Mouse (Mus musculus) limb, embryonic 11.5 days (tissue): ENCODE measurements around the gene Dnhd1. TPM values are rescaled to one million over a fixed set of nuclear protein-coding genes. Genes with fewer than 3 reads are reported as not detected.

Experiments
- ATAC-seq: fragments of 200-750 bp; cut with Nextera tagmentation; 2 replicates; pipeline ENCODE4 v1.8.0; 2017; ENCODE audit warnings: low read depth; ENCODE audit not compliant: insufficient number of reproducible peaks, low FRiP score, low TSS enrichment
- DNase-seq: peaks from one replicate; pipeline ENCODE4 v3.0.0-alpha.2; 2015; ENCODE audit warnings: low spot score
- H3K27ac ChIP-seq: fragments of 300-500 bp; sonication (generic); replicated peaks from 2 replicates; pipeline ENCODE4 v1.5.1; 2014; ENCODE audit warnings: low read depth, mild to moderate bottlenecking, low read length
- H3K27me3 ChIP-seq: fragments of 300-500 bp; sonication (generic); 2 replicates; pipeline ENCODE4 v1.6.1; 2014; ENCODE audit warnings: mild to moderate bottlenecking, low read length, mixed read lengths; ENCODE audit not compliant: control insufficient read depth, insufficient read depth
- H3K36me3 ChIP-seq: fragments of 300-500 bp; sonication (generic); 2 replicates; pipeline ENCODE4 v1.6.1; 2014; ENCODE audit warnings: mild to moderate bottlenecking, low read length, moderate library complexity, mixed read lengths; ENCODE audit not compliant: control insufficient read depth, insufficient read depth
- H3K4me1 ChIP-seq: fragments of 300-500 bp; sonication (generic); 2 replicates; pipeline ENCODE4 v1.6.1; 2014; ENCODE audit warnings: low read length, mixed read lengths; ENCODE audit not compliant: control insufficient read depth, insufficient read depth
- H3K4me2 ChIP-seq: fragments of 300-500 bp; sonication (generic); 2 replicates; pipeline ENCODE4 v1.6.1; 2014; ENCODE audit warnings: low read depth, mild to moderate bottlenecking, moderate library complexity; ENCODE audit not compliant: severe bottlenecking
- H3K4me3 ChIP-seq: fragments of 300-500 bp; sonication (generic); 2 replicates; pipeline ENCODE4 v1.5.1; 2014; ENCODE audit warnings: low read depth, low read length
- H3K9ac ChIP-seq: fragments of 300-500 bp; sonication (generic); 2 replicates; pipeline ENCODE4 v1.6.1; 2014; ENCODE audit warnings: mild to moderate bottlenecking, low read length
- H3K9me3 ChIP-seq: fragments of 300-500 bp; sonication (generic); 2 replicates; pipeline ENCODE4 v1.6.1; 2016; ENCODE audit warnings: low read length; ENCODE audit not compliant: control insufficient read depth
- WGBS: fragments of 180-500 bp; shearing (Covaris S2); extraction: QIAGEN DNeasy Blood & Tissue Kit; methylation state at CpG from one replicate; pipeline ENCODE4 v1.1.7; 2014; 5-methylcytosine and 5-hydroxymethylcytosine counted together
- polyA plus RNA-seq: library from polyadenylated mRNA; unstranded; fragments of >200 nt; fragmentation: Nextera tagmentation; extraction: Ambion mirVana; gene quantifications from 2 replicates; pipeline ENCODE4 v1.2.1, GENCODE M21; 2014

The Dnhd1 gene
- polyA plus RNA-seq, 1 experiment from 2014 or later, result 1.2 TPM

- 47% methylated on average over 9 of the region's 9 CpGs for WGBS
- ATAC-seq, result no peak
- Histone ChIP-seq H3K4me1 (peaks cover 6% of the 10 kb centered on the region), H3K27me3 (no peaks in the 10 kb centered on the region), H3K4me3 (no peak overlapping the region), H3K4me2 (peak overlapping the region; percentile 76), H3K9ac (no peak overlapping the region), H3K27ac (no peak overlapping the region), H3K36me3 (peaks cover 4% of the 10 kb centered on the region; the same call in 1 of the 2 replicates), H3K9me3 (no peaks in the 10 kb centered on the region)
- no peak for DNase-seq
These were observed 16.2 kb upstream of the Dnhd1 start for GRCm38 (mm10) chr7:105634272-105634920.

DNA sequence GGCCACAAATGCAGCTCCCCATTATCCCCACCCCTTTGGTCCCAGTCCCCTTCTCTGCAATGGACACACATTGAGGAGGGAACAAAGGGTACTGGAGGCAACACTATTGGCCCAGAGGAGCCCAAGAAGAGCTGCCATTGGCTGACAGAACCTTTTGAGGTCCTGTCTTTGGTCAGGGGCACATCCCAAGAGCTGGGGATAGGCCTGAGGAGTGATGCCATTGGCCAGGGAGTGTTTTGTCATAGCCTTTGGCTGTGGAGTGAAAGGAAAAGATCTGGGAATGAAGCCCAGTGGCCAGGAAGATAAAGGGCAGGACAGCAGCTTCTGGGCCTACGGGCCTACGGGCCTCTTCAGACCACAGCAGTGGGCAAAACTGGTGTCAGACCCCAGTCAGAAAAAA lies 14.9 kb upstream of the Dnhd1 start:
- no peak for ATAC-seq
- H3K9ac ChIP-seq, result no peak overlapping the region
- H3K27me3 ChIP-seq, result no peaks in the 10 kb centered on the region
- no peak for DNase-seq
- H3K4me1 ChIP-seq, result peaks cover 8% of the 10 kb centered on the region
- H3K36me3 ChIP-seq, result peaks cover 4% of the 10 kb centered on the region; the same call in 1 of the 2 replicates
- H3K9me3 ChIP-seq, result no peaks in the 10 kb centered on the region
- H3K4me3 ChIP-seq, result no peak overlapping the region
- 98% methylated on average over 2 of the region's 2 CpGs for WGBS
- no peak overlapping the region for H3K27ac ChIP-seq
- no peak overlapping the region for H3K4me2 ChIP-seq

GRCm38 (mm10) chr7:105638776-105639175 lies 11.9 kb upstream of the Dnhd1 start:
- H3K9ac ChIP-seq, result no peak overlapping the region

GRCm38 (mm10) chr7:105639304-105639703 lies 11.3 kb upstream of the Dnhd1 start:
- peak overlapping the region; percentile 76 for H3K4me3 ChIP-seq
- DNase-seq (no peak), ATAC-seq (no peak)
- H3K4me1 ChIP-seq, result peaks cover 10% of the 10 kb centered on the region
- WGBS, result 82% methylated on average over 9 of the region's 9 CpGs
- no peaks in the 10 kb centered on the region for H3K9me3 ChIP-seq
- peaks cover 7% of the 10 kb centered on the region for H3K36me3 ChIP-seq
- no peaks in the 10 kb centered on the region for H3K27me3 ChIP-seq
- H3K9ac ChIP-seq, result peak overlapping the region; percentile 73
- no peak overlapping the region for H3K27ac ChIP-seq
- peak overlapping the region; percentile 88 for H3K4me2 ChIP-seq

More at GRCm38 (mm10) chr7:105638776-105639175, 11.9 kb upstream of the Dnhd1 start:
- no peak for ATAC-seq
- Histone ChIP-seq H3K4me2 (no peak overlapping the region), H3K4me3 (no peak overlapping the region), H3K27me3 (no peaks in the 10 kb centered on the region), H3K36me3 (peaks cover 7% of the 10 kb centered on the region), H3K4me1 (peaks cover 12% of the 10 kb centered on the region), H3K9me3 (no peaks in the 10 kb centered on the region), H3K27ac (no peak overlapping the region)
- no peak for DNase-seq
- WGBS, result 94% methylated on average over 6 of the region's 6 CpGs

GRCm38 (mm10) chr7:105639756-105640155 lies 10.9 kb upstream of the Dnhd1 start, which contains the start of gene Timm10b:
Gene Timm10b, plus strand, starts transcription at chr7:105640056.
- no peak for DNase-seq
- peaks cover 8% of the 10 kb centered on the region for H3K4me1 ChIP-seq
- peaks cover 7% of the 10 kb centered on the region for H3K36me3 ChIP-seq
- H3K4me2 ChIP-seq, result peak within 1 kb of the TSS; percentile 88
- peak within 1 kb of the TSS; percentile 59 for H3K27ac ChIP-seq
- no peaks in the 10 kb centered on the region for H3K9me3 ChIP-seq
- no peak; the same call in 1 of the 2 replicates for ATAC-seq
- peak within 1 kb of the TSS; percentile 76 for H3K4me3 ChIP-seq
- WGBS, result 7% methylated on average over 2 of the region's 2 CpGs
- no peaks in the 10 kb centered on the region for H3K27me3 ChIP-seq
- H3K9ac ChIP-seq, result peak within 1 kb of the TSS; percentile 73

GRCm38 (mm10) chr7:105640233-105640893 lies 10.3 kb upstream of the Dnhd1 start, which contains the start of the genes Arfip2 and Gm45799:
Gene Arfip2, minus strand, starts transcription at chr7:105640416.
Gene Gm45799, plus strand, starts transcription at chr7:105640552.
- Histone ChIP-seq H3K4me1 (peaks cover 8% of the 10 kb centered on the region), H3K9ac (peak within 1 kb of the TSS; percentile 73), H3K4me3 (peak within 1 kb of the TSS; percentile 76), H3K27ac (peak within 1 kb of the TSS; percentile 59), H3K9me3 (no peaks in the 10 kb centered on the region), H3K36me3 (peaks cover 7% of the 10 kb centered on the region), H3K27me3 (no peaks in the 10 kb centered on the region), H3K4me2 (peak within 1 kb of the TSS; percentile 88)
- under 1% methylated on average over 44 of the region's 45 CpGs for WGBS
- DNase-seq, result peak; percentile 96
- ATAC-seq, result peak; percentile 96

DNA sequence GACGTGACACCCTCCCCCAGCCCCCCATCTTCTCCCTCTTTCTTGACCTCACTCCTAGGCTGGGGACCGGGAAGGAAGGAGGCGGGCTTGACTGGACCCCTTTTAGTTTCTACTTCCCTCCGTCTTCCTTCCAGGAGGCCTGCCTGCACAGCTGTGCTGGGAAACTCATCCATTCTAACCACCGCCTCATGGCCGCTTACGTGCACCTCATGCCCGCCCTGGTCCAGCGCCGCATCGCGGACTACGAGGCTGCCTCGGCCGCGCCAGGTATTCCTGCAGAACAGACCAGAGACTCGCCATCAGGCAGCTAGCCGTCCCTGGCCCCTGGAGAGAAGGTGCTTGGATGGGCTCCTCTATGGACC lies 9.8 kb upstream of the Dnhd1 start:
- peak overlapping the region; percentile 71 for H3K9ac ChIP-seq
- ATAC-seq, result peak; percentile 20
- 0% methylated on average over 16 of the region's 18 CpGs for WGBS
- H3K4me1 ChIP-seq, result peaks cover 8% of the 10 kb centered on the region
- H3K4me2 ChIP-seq, result peak overlapping the region; percentile 88
- H3K36me3 ChIP-seq, result peaks cover 7% of the 10 kb centered on the region
- peak overlapping the region; percentile 59 for H3K27ac ChIP-seq
- H3K4me3 ChIP-seq, result peak overlapping the region; percentile 76
- H3K27me3 ChIP-seq, result no peaks in the 10 kb centered on the region
- H3K9me3 ChIP-seq, result no peaks in the 10 kb centered on the region
- no peak for DNase-seq

- Histone ChIP-seq H3K4me3 (no peak overlapping the region), H3K27me3 (no peaks in the 10 kb centered on the region), H3K27ac (no peak overlapping the region), H3K4me2 (no peak overlapping the region), H3K9ac (no peak overlapping the region), H3K4me1 (peaks cover 8% of the 10 kb centered on the region), H3K9me3 (no peaks in the 10 kb centered on the region), H3K36me3 (peaks cover 5% of the 10 kb centered on the region)
- DNase-seq, result peak; percentile 19
- WGBS, result 75% methylated on average over 3 of the region's 3 CpGs
- ATAC-seq, result no peak
These were observed 8.7 kb upstream of the Dnhd1 start for GRCm38 (mm10) chr7:105641936-105642335.
